Mouse (Mus musculus) erythroid progenitor cell, adult 5-6 weeks (primary cell): ENCODE data around the gene Gpr153. TPM values are rescaled to one million over a fixed set of nuclear protein-coding genes. Genes with fewer than 3 reads are reported as not detected.

ENCODE experiments used
- ATAC-seq: replicated peaks from 2 replicates; pipeline ENCODE4 v1.8.0; 2016; ENCODE audit warnings: moderate number of reproducible peaks, mild to moderate bottlenecking, moderate TSS enrichment, inconsistent platforms; ENCODE audit not compliant: poor library complexity, low FRiP score, severe bottlenecking
- total RNA-seq, 2 experiments: library from RNA; stranded (forward) in 1 of 2; stranded (reverse) in 1 of 2; fragments of 150-400 nt in 1 of 2; fragments of 186-747, 209-891 nt in 1 of 2; gene quantifications; 2 replicates each; pipeline versions ENCODE4 v1.2.3 to v1.2.4; 2015 to 2017; ENCODE audit warnings: low replicate concordance in 2 of 2

Gene Gpr153
- total RNA-seq, 2 experiments from 2014 or later = not detected

DNA sequence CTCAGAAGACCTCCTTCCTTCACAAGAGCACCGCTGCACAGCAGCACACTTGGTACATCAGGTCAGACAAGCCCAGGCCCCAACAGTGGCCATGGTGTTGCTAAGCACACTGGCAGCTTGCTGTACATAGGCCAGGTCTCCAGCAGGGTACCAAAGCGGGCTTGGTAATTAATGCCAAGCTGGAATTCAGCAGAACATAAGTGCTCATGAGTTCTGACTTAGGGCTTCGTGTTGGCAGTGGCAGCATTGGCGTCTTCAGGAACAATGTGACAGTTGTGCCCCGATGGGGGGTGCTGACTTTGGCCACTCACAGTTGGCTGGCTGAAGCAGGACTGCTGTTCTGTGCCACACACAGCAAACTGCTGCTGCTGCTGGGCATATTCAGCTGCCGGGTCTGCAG lies 30.7 kb downstream of the Gpr153 start:
- ATAC-seq = no peak

DNA sequence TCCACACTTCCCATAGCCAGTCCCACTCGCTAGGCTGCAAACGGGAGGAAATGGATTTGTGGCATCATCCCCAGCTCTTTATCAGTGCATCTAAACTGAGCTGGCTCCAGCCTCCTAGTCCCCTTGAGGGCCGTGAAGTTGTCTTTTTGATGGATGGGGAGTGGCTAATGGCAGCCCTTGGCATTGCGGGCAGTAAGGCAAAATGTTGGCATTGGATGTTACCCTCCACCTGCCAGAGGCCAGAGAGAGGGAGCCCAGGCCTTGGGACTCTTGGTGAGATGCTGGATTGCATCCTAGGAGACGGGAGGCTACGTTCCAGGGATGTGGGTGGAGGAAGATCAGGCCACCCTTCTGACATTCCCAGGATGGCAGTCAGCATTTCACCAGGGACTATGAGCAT lies 32.0 kb downstream of the Gpr153 start:
- ATAC-seq = no peak

DNA sequence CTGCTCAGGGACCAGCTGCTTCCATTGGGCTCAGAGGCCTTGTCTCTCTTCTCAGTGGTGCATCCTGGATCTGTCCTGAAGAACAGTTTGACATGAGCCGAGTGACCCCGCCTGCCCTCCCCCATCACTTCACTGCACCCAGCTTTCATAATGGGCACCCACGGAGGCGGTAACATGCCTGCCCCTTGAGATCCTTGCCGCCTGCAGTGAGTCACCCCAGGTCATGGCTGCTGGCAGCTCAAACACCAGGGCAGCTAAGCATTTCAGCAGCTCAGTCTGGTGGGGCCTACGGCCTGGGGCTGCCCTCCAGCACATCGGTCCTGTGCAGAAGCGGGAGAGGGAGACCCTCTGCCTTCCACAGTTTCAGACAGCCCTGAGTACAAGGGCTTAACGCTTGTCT lies 33.5 kb downstream of the Gpr153 start:
- ATAC-seq = no peak

DNA sequence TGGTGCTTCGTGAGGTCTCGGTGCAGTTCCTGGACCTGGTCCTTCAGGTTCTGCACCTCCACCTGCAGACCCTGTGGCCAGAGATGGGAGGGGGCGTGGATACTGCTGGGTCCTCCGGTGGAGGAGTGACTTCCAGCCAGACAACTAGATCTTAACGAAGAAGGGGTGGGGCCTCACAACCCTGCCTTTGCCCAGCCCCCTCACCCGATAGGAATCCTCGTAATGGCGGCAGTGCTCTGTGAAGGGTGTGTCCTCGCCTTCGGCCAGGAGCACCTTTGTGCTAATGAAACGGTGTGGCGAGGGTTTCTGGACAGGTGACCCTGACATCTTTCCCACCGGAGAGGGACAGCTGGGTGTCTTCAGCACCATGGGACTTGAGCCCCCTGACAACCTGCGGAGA lies 38.2 kb downstream of the Gpr153 start:
- ATAC-seq = no peak

DNA sequence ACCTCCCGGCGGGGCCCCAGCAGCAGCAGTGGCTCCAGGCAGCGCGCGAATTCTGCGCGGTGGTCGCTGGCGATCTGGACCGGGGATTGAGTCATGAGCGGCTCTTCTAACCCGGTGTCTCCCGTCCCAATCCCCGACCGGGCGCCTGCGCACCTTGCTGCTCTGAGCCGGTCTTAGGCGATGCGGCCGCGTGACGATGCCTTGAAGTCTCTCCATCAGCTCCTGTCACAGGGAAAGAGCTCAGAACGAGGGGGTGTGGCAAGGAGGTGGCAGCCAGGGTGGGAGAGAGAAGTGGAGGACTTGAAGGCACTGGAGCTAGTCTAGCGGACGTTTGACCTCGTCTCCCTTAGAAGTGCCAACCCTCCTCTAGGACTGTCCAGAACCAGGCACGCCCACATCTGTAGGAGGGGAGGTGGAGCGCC lies 39.2 kb downstream of the Gpr153 start:
- ATAC-seq = no peak

DNA sequence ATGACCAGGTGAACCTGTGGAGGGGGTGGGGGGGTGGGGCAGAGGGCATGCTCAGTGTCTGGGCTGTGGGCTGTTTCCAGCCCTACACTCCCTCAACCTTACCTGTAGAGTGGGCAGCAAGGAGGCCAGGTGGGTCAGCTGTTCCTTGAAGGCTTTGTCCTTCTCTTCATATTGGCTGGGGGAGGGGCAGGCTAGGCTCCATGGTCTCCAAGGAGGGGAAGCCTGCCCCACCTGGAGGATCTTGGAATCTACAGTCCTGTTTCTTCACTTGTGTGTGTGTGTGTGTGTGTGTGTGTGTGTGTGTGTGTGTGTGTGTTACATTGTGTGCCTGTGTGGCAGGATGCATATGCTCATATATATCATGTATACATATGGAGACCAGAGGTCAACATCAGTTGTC lies 39.9 kb downstream of the Gpr153 start:
- ATAC-seq = no peak

DNA sequence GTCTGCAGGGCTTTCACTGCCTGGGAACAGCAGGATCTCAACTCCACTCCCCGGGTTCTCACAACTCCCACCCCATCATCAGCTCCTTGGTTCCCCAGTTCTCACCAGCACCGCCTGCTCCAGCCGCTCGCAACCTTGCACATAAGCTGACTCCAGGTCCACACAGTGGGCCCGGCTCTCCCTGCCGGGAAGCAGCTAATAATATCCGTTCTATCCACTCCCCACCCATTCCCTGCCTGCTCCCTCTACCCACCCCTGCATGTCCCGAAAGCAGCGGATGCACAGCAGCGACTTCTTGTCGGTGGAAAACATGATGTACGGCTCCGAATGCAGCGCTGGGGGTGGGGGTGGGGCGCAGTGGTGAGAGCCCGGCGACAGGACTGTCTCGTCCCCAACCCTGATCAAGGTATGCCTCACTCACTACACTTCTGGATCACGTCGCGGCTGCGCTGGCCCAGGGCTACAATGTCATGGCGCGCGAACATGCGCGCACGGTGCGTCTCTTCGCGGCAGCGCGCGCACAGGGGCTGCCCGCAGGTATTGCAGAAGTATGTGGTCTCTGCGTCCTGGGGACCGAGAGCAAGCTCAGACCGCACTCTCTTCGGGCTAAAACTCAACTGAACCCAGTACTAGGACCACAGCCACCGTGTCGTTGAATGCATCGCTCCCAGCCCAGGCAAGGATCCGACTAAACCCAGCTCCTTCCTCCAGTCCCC lies 41.6 kb downstream of the Gpr153 start:
- ATAC-seq = no peak

DNA sequence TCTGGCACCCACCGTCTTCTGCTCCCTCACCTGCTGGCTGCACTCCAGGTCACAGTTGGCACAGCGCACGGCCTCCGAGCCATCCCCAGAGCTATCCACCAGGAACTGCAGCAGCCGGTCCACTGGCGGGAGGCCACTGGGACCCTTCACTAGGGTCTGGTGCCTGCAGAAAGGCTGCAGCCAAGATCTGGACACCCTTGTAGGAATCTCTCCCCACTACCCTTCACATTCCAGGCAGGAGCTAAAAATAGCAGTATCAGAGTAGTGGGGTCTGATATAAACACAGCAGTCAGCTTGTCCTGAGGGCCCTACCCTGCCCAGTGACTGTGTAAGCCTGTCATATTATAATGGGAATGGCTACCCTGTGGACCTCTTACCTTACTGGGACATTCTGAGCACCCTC lies 43.6 kb downstream of the Gpr153 start:
- ATAC-seq = no peak

DNA sequence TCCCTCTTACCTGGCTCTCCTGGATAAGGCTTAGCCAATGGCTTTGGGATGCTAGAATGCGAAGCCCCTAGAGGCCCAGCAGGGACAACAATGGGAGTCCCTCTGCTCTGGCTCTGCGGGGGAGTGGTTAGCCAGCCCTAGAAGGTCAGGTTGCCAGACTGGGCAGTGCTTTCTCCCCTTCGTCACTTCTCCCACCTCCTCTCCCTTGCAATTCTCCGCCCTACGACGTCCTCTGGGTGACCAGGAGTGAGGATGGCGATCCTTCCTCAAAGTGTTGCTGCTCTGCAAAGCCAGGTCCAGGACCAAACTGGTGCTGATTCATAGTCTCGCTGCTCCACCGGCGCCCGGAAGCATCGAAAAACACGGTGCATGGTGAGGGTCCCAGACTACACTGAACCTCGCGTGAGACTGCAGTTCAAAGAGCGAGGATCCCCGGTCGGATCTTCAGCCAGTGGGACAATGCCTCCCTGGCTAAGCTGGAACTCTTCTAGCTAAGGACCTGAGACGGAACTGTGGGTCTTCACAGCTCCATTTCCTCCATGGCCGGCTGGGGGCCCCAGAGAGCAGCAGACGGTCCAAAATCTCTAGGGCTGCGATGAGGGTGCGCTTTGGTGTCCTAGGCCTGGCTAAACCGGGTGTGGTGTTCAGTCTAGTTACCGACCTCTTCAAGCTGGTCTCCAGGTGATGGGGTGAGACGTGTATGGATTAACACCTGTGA lies 44.6 kb downstream of the Gpr153 start, which contains the start of gene Rnf207:
Gene Rnf207, minus strand, starts transcription at position 477 of the 718 bp plus-strand sequence.
- ATAC-seq = 0 out of 2 replicates have a peak, but pooled peaks have one; percentile 27

DNA sequence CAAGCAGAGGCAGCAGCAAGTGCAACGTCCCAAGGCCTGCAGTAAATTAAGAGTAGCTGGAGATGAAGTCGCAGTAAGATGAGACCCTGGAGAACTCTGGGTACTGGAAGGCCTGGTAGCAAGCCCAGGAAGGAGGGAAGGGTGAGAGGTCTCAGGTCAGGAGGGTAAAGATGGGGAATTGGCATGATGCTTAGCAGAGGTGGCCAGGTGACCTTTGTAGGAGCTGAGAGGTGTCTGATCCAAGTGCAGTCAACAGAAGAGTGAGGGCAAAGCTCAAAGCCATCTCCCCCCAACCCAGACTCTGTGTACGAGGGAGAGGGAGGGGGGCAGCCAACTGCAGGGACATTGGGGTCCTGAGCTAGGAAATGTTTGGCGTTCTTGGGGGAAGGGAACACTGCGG lies 47.4 kb downstream of the Gpr153 start:
- no peak for ATAC-seq

DNA sequence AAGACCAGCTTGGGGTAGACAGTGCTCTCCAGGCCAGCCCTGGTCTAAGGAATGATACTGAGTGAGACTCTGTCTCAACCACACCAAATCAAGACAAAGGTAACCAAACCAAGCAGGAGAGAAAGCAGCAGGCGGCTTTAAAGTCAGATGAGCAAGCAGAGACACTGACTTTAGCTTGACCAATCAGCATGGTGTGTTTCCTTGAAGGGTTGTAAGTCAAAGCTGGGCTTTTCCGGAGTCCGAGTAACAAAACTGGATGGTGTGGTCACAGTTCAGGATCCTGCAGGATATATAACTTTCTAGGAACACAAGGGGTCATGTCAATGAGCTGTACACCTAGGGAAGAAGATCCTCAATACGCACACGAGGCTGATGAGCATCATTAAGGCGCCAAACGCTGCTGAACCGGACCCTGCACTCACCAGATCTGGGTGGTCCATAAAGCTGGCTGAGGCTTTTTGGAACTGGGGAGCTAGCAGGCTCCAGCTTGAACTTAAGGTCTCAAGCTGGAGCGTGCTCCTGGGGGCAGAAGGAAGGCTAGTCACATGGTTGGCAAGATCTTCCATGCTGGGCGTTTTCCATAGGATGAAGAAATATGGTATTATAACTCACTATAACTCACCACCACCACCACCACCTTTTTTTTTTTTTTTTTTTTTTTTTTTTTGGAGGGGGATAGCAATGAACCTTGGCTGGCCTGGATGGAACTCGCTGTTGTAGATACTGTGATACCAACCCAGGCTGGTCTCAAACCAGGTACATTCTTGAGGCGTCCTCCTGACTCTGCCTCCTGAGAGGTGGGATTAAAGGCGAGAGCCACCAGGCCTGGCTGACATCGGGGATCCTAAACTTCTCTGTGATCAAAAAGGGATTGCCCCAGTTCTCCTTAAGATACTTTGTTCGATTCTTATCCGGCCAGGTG lies 50.9 kb downstream of the Gpr153 start:
- peak; percentile 26; the same call in 1 of the 2 replicates for ATAC-seq

DNA sequence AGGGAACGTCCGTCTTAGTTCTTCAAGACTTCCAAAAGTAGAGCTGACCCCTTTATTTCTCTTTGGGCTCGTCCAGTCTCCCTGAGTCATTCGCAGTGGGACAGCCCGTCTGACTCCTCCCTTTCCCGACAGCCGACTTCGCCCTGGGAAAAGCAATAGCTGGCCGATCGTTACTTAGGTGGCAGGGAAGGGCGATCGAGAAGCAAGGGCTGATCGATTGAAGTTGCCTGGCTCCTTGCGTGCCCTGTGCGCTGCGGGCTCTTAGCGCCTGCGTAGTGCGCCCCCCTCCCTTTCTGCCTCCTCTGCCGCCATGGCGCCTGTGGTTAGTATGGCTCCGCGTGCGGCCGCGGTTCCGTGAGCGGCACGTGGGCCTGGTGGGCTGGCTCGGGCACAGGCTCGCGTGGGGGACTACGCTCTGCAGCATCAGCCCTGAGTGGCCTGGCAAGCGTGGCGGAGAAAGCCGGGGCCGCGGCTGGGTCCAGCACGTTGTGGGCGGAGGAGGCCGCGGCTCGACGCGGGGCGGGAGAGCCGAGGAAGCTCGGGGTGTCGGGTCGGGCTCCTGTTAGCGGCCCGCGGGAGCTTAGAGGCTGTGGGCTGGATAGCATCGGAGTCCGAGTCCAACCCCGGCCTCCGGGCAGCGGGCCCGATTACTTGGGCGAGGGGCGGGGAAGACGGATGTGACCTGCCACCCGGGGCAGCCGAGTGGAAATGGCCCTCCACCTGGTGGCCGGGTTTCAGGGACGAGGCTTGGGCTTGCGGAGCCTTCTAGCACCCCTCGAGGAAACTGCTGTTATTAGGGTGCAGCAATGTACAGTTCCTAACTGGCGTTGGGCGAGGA lies 51.8 kb downstream of the Gpr153 start, which contains the start of gene Rpl22:
Gene Rpl22, plus strand, starts transcription at position 169 of the 838 bp plus-strand sequence.
- peak; percentile 93 for ATAC-seq

DNA sequence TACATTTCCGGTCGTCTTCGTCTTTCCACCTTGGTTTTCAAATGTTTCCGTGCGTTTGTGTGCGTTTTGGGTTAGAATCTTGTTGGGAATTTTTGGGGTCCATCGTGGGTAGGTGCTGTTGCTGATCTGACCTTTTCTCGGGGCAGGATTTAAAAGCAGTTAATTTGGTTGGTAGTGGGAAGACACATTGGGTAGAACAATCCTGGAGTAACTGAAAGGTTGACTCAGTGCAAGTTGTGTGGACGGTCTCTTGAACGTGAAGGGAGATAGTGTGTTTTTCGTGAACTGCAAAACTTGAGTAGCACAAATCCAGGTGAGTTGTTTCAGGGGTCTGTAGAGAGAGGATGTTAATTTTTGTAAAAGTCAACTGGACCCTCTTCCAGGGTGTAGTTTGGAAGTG lies 52.5 kb downstream of the Gpr153 start:
- ATAC-seq = no peak

DNA sequence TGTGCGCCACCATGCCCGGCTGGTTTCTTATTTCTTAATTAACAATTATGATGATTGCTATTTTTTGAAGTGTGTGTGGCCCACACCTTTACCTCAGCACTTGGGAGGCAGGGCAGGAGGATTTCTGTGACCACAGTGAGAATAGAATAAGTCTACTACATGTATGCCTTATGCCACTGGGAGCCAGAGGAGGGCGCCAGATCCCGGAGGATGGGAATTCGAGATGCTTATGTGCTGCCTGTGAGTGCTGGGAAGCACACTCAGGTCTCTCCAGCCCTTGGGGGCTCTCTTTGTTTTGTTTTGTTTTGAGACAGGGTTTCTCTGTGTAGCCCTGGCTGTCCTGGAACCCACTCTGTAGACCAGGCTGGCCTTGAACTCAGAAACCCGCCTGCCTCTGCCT lies 54.7 kb downstream of the Gpr153 start:
- no peak for ATAC-seq

DNA sequence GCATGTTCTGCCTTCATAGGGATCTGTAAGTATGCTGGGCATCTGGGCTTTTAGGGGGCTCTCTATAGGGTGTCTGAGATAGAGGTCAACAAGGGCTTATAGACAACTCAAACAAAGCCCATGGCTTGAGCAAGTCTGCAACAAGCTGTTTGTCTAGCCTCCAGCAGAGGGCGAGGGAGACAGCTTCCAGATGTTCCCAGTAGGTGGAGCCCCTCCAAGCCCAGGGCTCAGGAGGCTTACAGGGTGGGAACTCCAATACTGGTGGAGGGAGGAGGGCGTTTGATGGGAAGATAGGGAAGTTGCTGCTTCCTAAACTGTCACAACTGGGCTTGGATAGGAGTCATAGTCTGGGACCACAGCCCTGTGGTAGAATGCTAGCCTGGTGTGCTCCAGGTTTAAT lies 58.9 kb downstream of the Gpr153 start:
- ATAC-seq = no peak

DNA sequence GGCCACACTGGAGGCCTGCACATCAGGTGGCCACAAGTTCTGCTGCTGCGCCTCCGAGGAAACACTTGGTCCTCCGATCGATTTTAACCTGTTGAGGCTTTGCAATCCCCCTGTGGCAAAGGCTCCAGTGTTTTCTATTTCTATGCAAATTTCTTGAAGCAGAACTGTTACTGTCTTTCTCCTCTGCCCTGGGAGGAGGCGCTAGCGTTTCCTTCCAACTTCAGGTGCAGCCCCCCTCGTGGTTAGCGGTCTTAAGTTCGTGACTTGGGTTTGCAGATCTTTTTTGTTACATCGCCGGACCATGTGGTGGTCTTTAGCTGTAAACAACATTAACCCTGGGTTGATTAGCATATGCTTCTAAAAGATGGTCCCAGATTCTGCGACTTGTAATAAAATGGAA lies 59.6 kb downstream of the Gpr153 start:
- no peak for ATAC-seq
